8 mouse cellular contexts compared by ENCODE assay signal in genomic region chr9:102643071-102643485, GRCm38 (mm10). TPM values are rescaled to one million over a fixed set of nuclear protein-coding genes. Genes with fewer than 3 reads are reported as not detected.
DNase-seq lines count a peak whose midpoint lies in the region; ATAC-seq and TF ChIP-seq lines count a peak whose summit lies in the region.

No protein-coding gene starts in this region.

- intact Hi-C loops in heart, adult 2 months (cut with DNase I) = loop anchor here (5.0 kb wide), 1 partner anchor 44 kb away; no protein-coding TSS in a partner anchor

- H3K79me2 ChIP-seq in heart, adult 2 months (replicated peaks; ENCODE audit: control insufficient read depth, insufficient read depth, low read length) = no peaks in the 10 kb centered on the region
- H3K79me2 ChIP-seq in myocyte (ENCODE audit: control insufficient read depth, insufficient read depth) = no peaks in the 10 kb centered on the region

- no peak for TF ChIP-seq POLR2A in heart, adult 2 months (IDR thresholded peaks at IDR 0.05; ENCODE audit: insufficient read depth, low read depth, low read length)
- no peak for TF ChIP-seq POLR2A in myocyte (IDR thresholded peaks at IDR 0.05; ENCODE audit: insufficient read length, low read depth)

- no peak overlapping the region for H3K9ac ChIP-seq in heart, adult 2 months (ENCODE audit: low read depth, low read length)
- no peak overlapping the region for H3K9ac ChIP-seq in forebrain, embryonic 12.5 days
- H3K9ac ChIP-seq in intestine, embryonic 15.5 days = no peak overlapping the region

- peaks cover 2% of the 10 kb centered on the region; the same call in 1 of the 2 replicates for H3K9me3 ChIP-seq in forebrain, embryonic 12.5 days
- no peaks in the 10 kb centered on the region for H3K9me3 ChIP-seq in intestine, embryonic 15.5 days

- WGBS in heart, adult 2 months = 29% methylated on average over 8 of the region's 8 CpGs
- 64% methylated on average over 8 of the region's 8 CpGs for WGBS in forebrain, embryonic 12.5 days
- 21% methylated on average over 8 of the region's 8 CpGs for WGBS in intestine, embryonic 15.5 days

- no peak overlapping the region for H3ac ChIP-seq in myocyte (ENCODE audit: control insufficient read depth, insufficient read length)

- no peak for TF ChIP-seq EP300 in heart, adult 2 months (IDR thresholded peaks at IDR 0.05; ENCODE audit: insufficient read depth, low read depth, low read length)

- H3K4me3 ChIP-seq in heart, adult 2 months = no peak overlapping the region
- no peak overlapping the region for H3K4me3 ChIP-seq in forebrain, embryonic 12.5 days (replicated peaks)
- no peak overlapping the region for H3K4me3 ChIP-seq in intestine, embryonic 15.5 days (replicated peaks)
- H3K4me3 ChIP-seq in myocyte = no peak overlapping the region

- peaks cover 5% of the 10 kb centered on the region for H3K4me1 ChIP-seq in heart, adult 2 months (ENCODE audit: control insufficient read depth, insufficient read depth, low read length)
- H3K4me1 ChIP-seq in forebrain, embryonic 12.5 days = peaks cover 31% of the 10 kb centered on the region
- H3K4me1 ChIP-seq in intestine, embryonic 15.5 days (replicated peaks) = peaks cover 22% of the 10 kb centered on the region

- peak; percentile 37; the same call in 1 of the 2 replicates for ATAC-seq in forebrain, embryonic 12.5 days (ENCODE audit: low FRiP score)
- peak; percentile 46; the same call in 1 of the 2 replicates for ATAC-seq in intestine, embryonic 15.5 days
- no peak for ATAC-seq in inflammation-experienced regulatory T-cells, adult 6 months

- no peaks in the 10 kb centered on the region for H3K36me3 ChIP-seq in heart, adult 2 months (ENCODE audit: control insufficient read depth, insufficient read depth, low read length)
- no peaks in the 10 kb centered on the region for H3K36me3 ChIP-seq in forebrain, embryonic 12.5 days (replicated peaks)
- no peaks in the 10 kb centered on the region for H3K36me3 ChIP-seq in intestine, embryonic 15.5 days
- H3K36me3 ChIP-seq in myocyte (ENCODE audit: control insufficient read depth, insufficient read depth) = no peaks in the 10 kb centered on the region

- no peak overlapping the region for H3K4me2 ChIP-seq in forebrain, embryonic 12.5 days
- H3K4me2 ChIP-seq in intestine, embryonic 15.5 days (replicated peaks) = peak overlapping the region; percentile 45
- peak overlapping the region; percentile 85 for H3K4me2 ChIP-seq in myocyte (ENCODE audit: low read depth)

- DNase-seq in heart, adult 2 months = peak in 1 of 2 experiments; percentile 35
- no peak for DNase-seq in heart, adult 9 months (ENCODE audit: low spot score in 2 of 2)
- DNase-seq in cerebellum, adult 11 months = no peak
- no peak for DNase-seq in frontal cortex, postnatal 14 days (ENCODE audit: low spot score in 2 of 2)

- H3K27ac ChIP-seq in heart, adult 2 months = peak overlapping the region; percentile 71
- peak overlapping the region; percentile 80 for H3K27ac ChIP-seq in forebrain, embryonic 12.5 days
- peak overlapping the region; percentile 93 for H3K27ac ChIP-seq in intestine, embryonic 15.5 days

- H3K27me3 ChIP-seq in heart, adult 2 months (ENCODE audit: control insufficient read depth, insufficient read depth, low read length) = no peaks in the 10 kb centered on the region
- 0 out of 2 replicates have a peak, but pooled peaks cover 3% of the 10 kb centered on the region for H3K27me3 ChIP-seq in forebrain, embryonic 12.5 days
- no peaks in the 10 kb centered on the region for H3K27me3 ChIP-seq in intestine, embryonic 15.5 days (replicated peaks)
- no peaks in the 10 kb centered on the region for H3K27me3 ChIP-seq in myocyte (ENCODE audit: control insufficient read depth, insufficient read depth, insufficient read length)

- TF ChIP-seq CTCF in heart, adult 2 months (IDR thresholded peaks at IDR 0.05) = no peak

TF ChIP-seq in myocyte, 11 proteins besides CTCF, POLR2A, EP300 and RAD21:
- no peak for TF ChIP-seq E2F4 (IDR thresholded peaks at IDR 0.05; ENCODE audit: insufficient read depth)
- peak in 1 of 3 experiments; percentile 34 for TF ChIP-seq MYOG (IDR thresholded peaks at IDR 0.05; ENCODE audit: control insufficient read depth in 1 of 3, insufficient read depth in 1 of 3, insufficient read length in 2 of 3, low read depth in 2 of 3)
- peak in 2 of 3 experiments; percentile 20 to 22 for TF ChIP-seq MYOD1 (IDR thresholded peaks at IDR 0.05; ENCODE audit: control insufficient read depth in 1 of 3, insufficient read length in 2 of 3, low read depth in 2 of 3)

RNA-seq across cellular contexts. Expression of gene Cep63, which starts 16.7 kb away (rescaled TPM):
- 10 to 100 TPM; 49.4 to 57.5 TPM for total RNA-seq in heart, adult 2 months (2021)
- polyA plus RNA-seq in heart, adult 2 months (2012; rRNA removed) = 7.3 and 9.9 TPM in 2 replicates
- 61.7 and 66.1 TPM in 2 replicates for polyA plus RNA-seq in forebrain, embryonic 12.5 days (2016; fragmentation: Nextera tagmentation; extraction: Ambion mirVana)
- 42.0 and 47.7 TPM in 2 replicates for polyA plus RNA-seq in intestine, embryonic 15.5 days (2015; fragmentation: Nextera tagmentation; extraction: Ambion mirVana)
- polyA plus RNA-seq in myocyte (2012; fragmentation: generic; extraction: Trizol) = 8.8 TPM
- 10 to 100 TPM; 38.9 to 61.0 (median 49.9) TPM for polyA plus RNA-seq in inflammation-experienced regulatory T-cells, adult 6 months (2017; shearing (Covaris generic))

RNA-seq across cellular contexts. Expression of gene Anapc13, which starts 17.0 kb away (rescaled TPM):
- 100 to 1,000 TPM; 344 to 384 TPM for total RNA-seq in heart, adult 2 months (2021)
- 128 and 135 TPM in 2 replicates for polyA plus RNA-seq in heart, adult 2 months (2012; rRNA removed)
- polyA plus RNA-seq in forebrain, embryonic 12.5 days (2016; fragmentation: Nextera tagmentation; extraction: Ambion mirVana) = 183 and 199 TPM in 2 replicates
- polyA plus RNA-seq in intestine, embryonic 15.5 days (2015; fragmentation: Nextera tagmentation; extraction: Ambion mirVana) = 194 and 206 TPM in 2 replicates
- 144 TPM for polyA plus RNA-seq in myocyte (2012; fragmentation: generic; extraction: Trizol)
- 100 to 1,000 TPM; 106 to 147 (median 129) TPM for polyA plus RNA-seq in inflammation-experienced regulatory T-cells, adult 6 months (2017; shearing (Covaris generic))
